8 mouse cellular contexts compared by ENCODE assay signal in the genomic region with DNA sequence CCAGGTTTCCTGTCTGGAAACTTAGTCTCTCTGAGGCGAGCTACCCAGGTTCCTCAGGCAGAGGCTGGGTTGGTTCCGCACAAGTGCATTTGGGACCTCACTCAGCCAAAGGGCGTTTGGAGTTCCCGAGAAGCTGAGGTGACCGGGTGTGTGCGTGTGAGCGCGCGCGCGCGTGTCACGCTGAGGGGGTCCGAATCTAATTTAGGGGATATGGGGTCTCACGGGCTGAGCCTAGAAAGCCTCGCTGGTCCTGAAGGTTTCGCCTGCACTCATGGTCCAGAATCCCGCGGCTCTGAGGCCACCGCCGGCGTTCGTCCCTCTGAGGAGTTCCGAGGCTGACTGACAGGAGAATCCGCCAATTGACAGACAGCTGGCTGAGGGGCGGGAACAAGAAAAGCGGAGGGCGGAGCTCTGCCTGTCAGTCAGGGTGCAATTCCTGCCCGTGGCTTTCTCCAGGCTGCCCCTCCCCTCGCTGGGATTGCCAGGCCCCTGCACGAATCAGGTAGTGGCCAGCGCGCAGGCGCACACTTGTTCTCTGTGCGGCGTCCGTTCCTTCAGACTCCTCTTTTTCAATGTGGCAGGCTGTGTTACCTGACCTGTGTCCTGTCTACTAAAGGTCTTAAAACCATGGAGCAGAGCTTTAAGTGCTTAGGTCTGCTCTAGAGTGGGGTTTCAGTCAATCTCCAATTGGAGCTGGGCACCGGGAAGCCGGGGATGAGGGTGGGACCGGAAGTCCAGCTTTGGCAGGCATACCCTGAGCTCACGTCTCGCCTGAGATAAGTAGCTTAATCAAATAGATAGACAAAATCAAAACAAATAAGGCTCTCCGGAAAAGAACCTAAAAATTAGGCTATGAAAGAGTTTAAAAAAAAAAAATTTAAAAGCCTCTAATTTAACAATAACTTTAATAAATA. TPM values are rescaled to one million over a fixed set of nuclear protein-coding genes. Genes with fewer than 3 reads are reported as not detected.
DNase-seq lines count a peak whose midpoint lies in the region; ATAC-seq and TF ChIP-seq lines count a peak whose summit lies in the region.

A gene (minus strand): TSS at position 341 of the 914 bp plus-strand sequence.

- no peaks in the 10 kb centered on the region for H3K36me3 ChIP-seq in heart, embryonic 12.5 days
- H3K36me3 ChIP-seq in kidney, postnatal 0 days (ENCODE audit: insufficient read depth, low read length) = no peaks in the 10 kb centered on the region
- no peaks in the 10 kb centered on the region for H3K36me3 ChIP-seq in liver, embryonic 11.5 days (ENCODE audit: control insufficient read depth, insufficient read depth, low read length)
- no peaks in the 10 kb centered on the region for H3K36me3 ChIP-seq in stomach, embryonic 14.5 days (ENCODE audit: control insufficient read depth, insufficient read depth, low read length)

- no peaks in the 10 kb centered on the region for H3K27me3 ChIP-seq in heart, embryonic 12.5 days (replicated peaks)
- no peaks in the 10 kb centered on the region for H3K27me3 ChIP-seq in kidney, postnatal 0 days (ENCODE audit: insufficient read depth, low read length)
- H3K27me3 ChIP-seq in liver, embryonic 11.5 days (replicated peaks; ENCODE audit: control insufficient read depth, insufficient read depth, low read length) = no peaks in the 10 kb centered on the region
- no peaks in the 10 kb centered on the region for H3K27me3 ChIP-seq in stomach, embryonic 14.5 days (ENCODE audit: control insufficient read depth, insufficient read depth, low read length)

- peak within 1 kb of the TSS; percentile 97 for H3K27ac ChIP-seq in heart, embryonic 12.5 days (ENCODE audit: poor library complexity, severe bottlenecking)
- H3K27ac ChIP-seq in kidney, postnatal 0 days = peak within 1 kb of the TSS; percentile 97
- peak within 1 kb of the TSS; percentile 90 for H3K27ac ChIP-seq in liver, embryonic 11.5 days (ENCODE audit: low read depth, low read length)
- H3K27ac ChIP-seq in stomach, embryonic 14.5 days (ENCODE audit: low read length) = peak within 1 kb of the TSS; percentile 89

- ATAC-seq in erythroid progenitor cell, adult 5-6 weeks (replicated peaks; ENCODE audit: low FRiP score, poor library complexity, severe bottlenecking) = peak; percentile 100
- peak; percentile 100 for ATAC-seq in heart, embryonic 12.5 days (ENCODE audit: insufficient number of reproducible peaks, low FRiP score)
- ATAC-seq in kidney, postnatal 0 days (replicated peaks; ENCODE audit: low FRiP score, low read depth) = peak; percentile 100
- ATAC-seq in liver, embryonic 11.5 days (replicated peaks; ENCODE audit: low FRiP score) = peak; percentile 100
- peak; percentile 100 for ATAC-seq in stomach, embryonic 14.5 days (ENCODE audit: insufficient number of reproducible peaks, insufficient read depth, low FRiP score, low read depth)

- peak; percentile 97 for DNase-seq in CD4-positive helper T cell, adult 2 months (ENCODE audit: low read depth, low spot score)
- peak; percentile 95 for DNase-seq in brain, embryonic 18.5 days (ENCODE audit: low read depth, low spot score)
- DNase-seq in kidney, postnatal 0 days (ENCODE audit: low spot score) = peak; percentile 98
- DNase-seq in liver, embryonic 11.5 days (ENCODE audit: low spot score) = peak; percentile 98
- peak; percentile 98 for DNase-seq in naive thymus-derived CD4-positive, alpha-beta T cell, adult 2 months (ENCODE audit: low read depth)

- peak within 1 kb of the TSS; percentile 82 for H3K4me2 ChIP-seq in heart, embryonic 12.5 days
- H3K4me2 ChIP-seq in kidney, postnatal 0 days (ENCODE audit: low read length) = peak within 1 kb of the TSS; percentile 84
- peak within 1 kb of the TSS; percentile 94 for H3K4me2 ChIP-seq in liver, embryonic 11.5 days
- H3K4me2 ChIP-seq in stomach, embryonic 14.5 days (replicated peaks; ENCODE audit: low read depth, low read length) = peak within 1 kb of the TSS; percentile 85

- H3K9ac ChIP-seq in heart, embryonic 12.5 days = peak within 1 kb of the TSS; percentile 73
- peak within 1 kb of the TSS; percentile 71 for H3K9ac ChIP-seq in kidney, postnatal 0 days (ENCODE audit: low read depth, low read length)
- peak within 1 kb of the TSS; percentile 88 for H3K9ac ChIP-seq in liver, embryonic 11.5 days (ENCODE audit: low read depth, low read length)
- peak within 1 kb of the TSS; percentile 49 for H3K9ac ChIP-seq in stomach, embryonic 14.5 days (replicated peaks; ENCODE audit: low read depth, low read length)

- no peak for TF ChIP-seq CTCF in kidney, postnatal 0 days (IDR thresholded peaks at IDR 0.05; ENCODE audit: low read depth)

- peak within 1 kb of the TSS; percentile 72 for H3K4me3 ChIP-seq in heart, embryonic 12.5 days
- H3K4me3 ChIP-seq in kidney, postnatal 0 days (replicated peaks; ENCODE audit: low read depth, low read length) = peak within 1 kb of the TSS; percentile 62
- H3K4me3 ChIP-seq in liver, embryonic 11.5 days (ENCODE audit: low read depth, low read length) = peak within 1 kb of the TSS; percentile 72
- peak within 1 kb of the TSS; percentile 67 for H3K4me3 ChIP-seq in stomach, embryonic 14.5 days (ENCODE audit: low read depth, low read length)

- H3K4me1 ChIP-seq in heart, embryonic 12.5 days (replicated peaks) = peaks cover 6% of the 10 kb centered on the region
- peaks cover 5% of the 10 kb centered on the region; the same call in 1 of the 2 replicates for H3K4me1 ChIP-seq in kidney, postnatal 0 days (replicated peaks; ENCODE audit: insufficient read depth, low read length)
- H3K4me1 ChIP-seq in liver, embryonic 11.5 days (replicated peaks; ENCODE audit: control insufficient read depth, insufficient read depth, low read length) = no peaks in the 10 kb centered on the region
- no peaks in the 10 kb centered on the region for H3K4me1 ChIP-seq in stomach, embryonic 14.5 days (ENCODE audit: control insufficient read depth, insufficient read depth, low read length)

- H3K9me3 ChIP-seq in heart, embryonic 12.5 days (replicated peaks) = no peaks in the 10 kb centered on the region
- H3K9me3 ChIP-seq in kidney, postnatal 0 days (replicated peaks; ENCODE audit: low read length) = no peaks in the 10 kb centered on the region
- no peaks in the 10 kb centered on the region for H3K9me3 ChIP-seq in liver, embryonic 11.5 days (ENCODE audit: control insufficient read depth, low read length)
- no peaks in the 10 kb centered on the region for H3K9me3 ChIP-seq in stomach, embryonic 14.5 days (ENCODE audit: control insufficient read depth, low read depth, low read length)

- under 1% methylated on average over 43 of the region's 43 CpGs for WGBS in heart, embryonic 12.5 days
- WGBS in kidney, postnatal 0 days = under 1% methylated on average over 42 of the region's 43 CpGs
- WGBS in liver, embryonic 11.5 days = under 1% methylated on average over 43 of the region's 43 CpGs
- under 1% methylated on average over 43 of the region's 43 CpGs for WGBS in stomach, embryonic 14.5 days

RNA-seq across cellular contexts. Expression of the gene that starts here (rescaled TPM):
- 5.0 TPM in 1 of 2 replicates, not detected in the other for total RNA-seq in erythroid progenitor cell, adult 5-6 weeks (2015; ENCODE audit: low replicate concordance)
- 0.13 and 2.2 TPM in 2 replicates for total RNA-seq in erythroid progenitor cell, adult 5-6 weeks (2017; ENCODE audit: low replicate concordance)
- 1.6 TPM in 2 replicates for polyA plus RNA-seq in heart, embryonic 12.5 days (2016; fragmentation: Nextera tagmentation; extraction: Ambion mirVana)
- polyA plus RNA-seq in kidney, postnatal 0 days (2015; fragmentation: Nextera tagmentation; extraction: Ambion mirVana) = 1.8 and 1.9 TPM in 2 replicates
- 0.70 and 1.1 TPM in 2 replicates for polyA plus RNA-seq in liver, embryonic 11.5 days (2014; fragmentation: Nextera tagmentation; extraction: Ambion mirVana)
- 0.93 and 1.4 TPM in 2 replicates for polyA plus RNA-seq in stomach, embryonic 14.5 days (2014; fragmentation: Nextera tagmentation; extraction: Ambion mirVana)

Comparison
In these comparisons a context has a peak if more than half of its experiments do, and no peak if none do; other contexts are left out.
1. Peak in every context shown above with its lines: DNase-seq, ATAC-seq, H3K4me3 ChIP-seq and H3K27ac ChIP-seq.